Mouse (Mus musculus): ENCODE data around the gene Rnf220. TPM values are rescaled to one million over a fixed set of nuclear protein-coding genes. Genes with fewer than 3 reads are reported as not detected.

Rnf220 gene
- polyA plus RNA-seq, 1 experiment, result 112 TPM

DNA sequence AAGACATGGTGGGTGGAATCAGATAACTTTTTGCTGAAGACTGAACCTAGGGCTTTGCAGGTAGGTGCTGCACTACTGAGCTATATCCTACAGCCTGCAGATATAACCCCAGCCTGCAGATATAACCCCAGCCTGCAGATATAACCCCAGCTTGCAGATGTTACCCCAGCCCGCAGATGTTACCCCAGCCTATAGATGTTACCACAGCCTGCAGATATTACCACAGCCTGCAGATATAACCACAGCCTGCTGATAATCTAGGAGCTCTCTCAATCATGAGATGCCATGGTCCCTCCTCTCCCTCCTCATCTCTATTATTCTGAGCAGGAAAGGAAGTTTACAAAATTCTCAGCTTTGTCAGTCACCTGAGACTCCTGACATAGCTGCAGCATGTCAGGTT lies 111.6 kb downstream of the Rnf220 start:
- peak; percentile 57 for TF ChIP-seq GATA1 (IDR thresholded peaks at IDR 0.05; ENCODE audit: low read length)

- no peak for TF ChIP-seq GATA1 (IDR thresholded peaks at IDR 0.05; ENCODE audit: low read length)
Observed at GRCm38 (mm10) chr4:117381846-117382245, 115.0 kb downstream of the Rnf220 start.

- no peak for TF ChIP-seq GATA1 (IDR thresholded peaks at IDR 0.05; ENCODE audit: low read length)
Observed at GRCm38 (mm10) chr4:117380558-117380935, 116.3 kb downstream of the Rnf220 start.

DNA sequence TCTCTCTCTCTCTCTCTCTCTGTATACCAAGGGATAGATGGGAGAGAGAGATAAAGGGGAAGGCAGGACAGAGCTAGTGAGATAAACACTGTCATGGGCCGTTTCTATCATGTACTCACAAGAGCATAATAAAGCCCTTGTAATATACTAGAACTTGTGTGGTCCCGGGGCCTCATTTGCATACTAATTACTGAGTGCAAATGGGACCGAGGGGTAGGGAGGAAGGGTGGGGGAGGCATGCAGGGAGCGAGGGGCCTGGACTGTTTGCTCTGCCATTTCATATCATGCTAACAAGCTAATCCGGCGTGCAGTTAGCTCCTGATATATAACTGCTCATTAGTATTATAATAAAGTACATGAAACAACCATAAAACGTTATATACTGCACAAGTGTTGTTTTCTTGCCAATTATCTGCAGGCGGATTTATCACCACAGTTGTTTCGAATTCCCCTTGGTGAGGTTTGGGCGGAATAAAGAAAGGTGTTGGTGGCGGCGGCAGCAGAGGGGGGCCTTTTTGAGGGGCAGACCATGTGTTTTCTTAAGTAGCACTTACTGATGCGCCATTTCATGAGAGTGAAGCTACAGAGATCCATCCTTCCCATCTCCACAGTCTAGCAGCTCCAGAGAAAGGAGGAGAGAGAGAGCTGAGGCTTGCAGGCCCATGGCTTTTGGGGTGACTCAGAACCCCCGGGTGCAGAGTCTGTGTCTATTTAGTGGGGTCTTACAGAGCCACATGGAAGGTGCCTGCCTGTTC lies 116.9 kb downstream of the Rnf220 start:
- no peak for TF ChIP-seq GATA1 (IDR thresholded peaks at IDR 0.05; ENCODE audit: low read length)

DNA sequence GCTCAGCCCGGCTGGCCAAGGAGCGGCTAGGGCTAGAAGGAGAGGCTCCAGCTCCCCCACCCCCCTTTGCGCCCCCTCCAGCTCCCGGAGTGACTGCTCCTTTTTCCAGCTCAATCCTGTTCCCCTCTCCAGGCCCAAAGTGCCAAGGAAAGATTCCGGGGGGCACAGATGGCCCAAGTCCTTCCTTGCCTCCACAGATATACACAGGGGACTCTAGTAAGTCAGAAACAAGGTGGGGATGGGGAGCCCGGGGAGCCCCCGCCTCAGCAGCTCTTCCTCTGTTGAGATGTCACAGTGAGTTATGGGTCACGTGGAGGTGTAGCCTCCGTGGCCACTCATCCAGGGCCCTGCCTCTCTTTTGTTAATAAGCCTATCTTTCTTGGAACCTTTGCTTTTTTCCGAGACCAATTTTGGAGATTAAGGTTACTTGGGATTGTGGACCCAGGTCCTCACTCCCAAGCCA lies 122.7 kb downstream of the Rnf220 start:
- TF ChIP-seq GATA1 (IDR thresholded peaks at IDR 0.05; ENCODE audit: low read length), result no peak

GRCm38 (mm10) chr4:117373324-117374077 lies 123.4 kb downstream of the Rnf220 start:
- no peak for TF ChIP-seq GATA1 (IDR thresholded peaks at IDR 0.05; ENCODE audit: low read length)

DNA sequence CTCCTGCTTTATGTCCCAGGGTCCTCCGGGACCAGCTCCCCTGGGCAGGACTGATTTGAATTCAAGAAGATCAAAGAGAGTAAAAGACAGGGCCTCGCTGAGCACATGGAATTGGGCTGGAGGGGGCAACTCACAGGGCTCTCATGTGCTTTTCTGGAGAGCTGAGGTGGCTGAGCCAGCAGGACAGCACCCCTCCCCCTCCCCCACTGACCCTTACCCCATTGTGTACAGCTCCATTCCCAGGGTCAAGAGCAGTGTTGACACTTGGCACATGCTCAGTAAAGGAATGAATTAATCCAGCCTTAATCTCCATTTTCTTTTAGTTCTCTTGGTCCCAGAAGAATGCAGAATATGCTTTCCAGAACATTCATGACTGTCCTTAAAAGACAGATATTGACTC lies 125.0 kb downstream of the Rnf220 start:
- no peak for TF ChIP-seq GATA1 (IDR thresholded peaks at IDR 0.05; ENCODE audit: low read length)

- TF ChIP-seq GATA1 (IDR thresholded peaks at IDR 0.05; ENCODE audit: low read length), result no peak
Observed at GRCm38 (mm10) chr4:117370354-117370753, 126.5 kb downstream of the Rnf220 start.

DNA sequence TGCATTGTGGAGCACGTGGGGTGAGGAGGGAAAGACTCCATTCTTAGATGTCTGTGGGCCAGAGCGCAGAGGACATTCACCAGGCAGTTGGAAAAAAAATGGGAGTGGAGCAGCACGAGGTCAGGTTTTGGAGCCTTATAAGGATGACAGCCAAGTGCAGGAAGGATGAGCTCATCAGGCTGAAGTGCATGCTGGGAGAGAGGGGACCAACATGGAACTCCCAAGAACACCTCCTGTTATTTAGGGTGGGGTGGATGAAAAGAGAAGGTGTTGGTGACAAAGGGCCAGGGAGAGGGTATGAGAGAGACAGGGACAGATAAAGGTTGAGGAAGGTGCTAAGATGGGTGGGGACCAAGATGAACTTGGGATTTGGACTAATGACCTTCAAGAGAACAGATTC lies 127.3 kb downstream of the Rnf220 start:
- TF ChIP-seq GATA1 (IDR thresholded peaks at IDR 0.05; ENCODE audit: low read length), result no peak

DNA sequence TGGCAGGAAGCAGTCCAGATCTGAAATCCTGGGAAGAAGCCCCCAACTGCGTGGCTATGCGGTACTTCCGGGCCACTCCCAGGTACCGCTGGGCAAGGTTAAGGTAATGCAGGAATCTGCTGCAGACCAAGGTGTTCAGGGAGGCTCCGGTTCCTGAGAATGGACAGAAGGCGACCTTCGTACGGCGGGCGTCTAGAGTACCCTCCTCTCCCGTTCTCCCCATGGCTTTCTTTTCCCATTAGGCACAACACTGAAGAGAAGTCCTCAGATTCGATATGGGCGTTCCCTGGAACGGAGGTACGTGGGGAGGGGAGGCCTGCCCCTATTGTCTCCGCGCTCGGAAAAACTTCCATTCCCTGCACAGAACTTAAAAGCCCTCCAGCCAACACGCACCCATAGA lies 129.5 kb downstream of the Rnf220 start:
- TF ChIP-seq GATA1 (IDR thresholded peaks at IDR 0.05; ENCODE audit: low read length), result no peak

- no peak for TF ChIP-seq GATA1 (IDR thresholded peaks at IDR 0.05; ENCODE audit: low read length)
Observed at GRCm38 (mm10) chr4:117362085-117362484, 134.8 kb downstream of the Rnf220 start.

DNA sequence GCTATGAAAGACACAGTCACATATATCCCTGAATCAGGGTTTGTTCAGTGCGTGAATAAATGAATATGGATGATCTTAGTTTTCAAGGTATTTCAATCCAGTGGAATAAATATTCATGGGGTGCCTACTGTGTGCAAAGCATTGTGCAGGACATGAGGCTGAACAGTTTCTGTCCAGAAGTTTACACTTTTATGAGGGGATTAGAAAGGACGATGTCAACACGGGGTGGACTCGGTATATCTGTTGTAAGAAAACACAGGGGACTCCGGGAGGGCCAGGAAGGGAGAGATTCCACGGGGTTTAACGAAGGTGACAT lies 135.3 kb downstream of the Rnf220 start:
- no peak for TF ChIP-seq GATA1 (IDR thresholded peaks at IDR 0.05; ENCODE audit: low read length)

DNA sequence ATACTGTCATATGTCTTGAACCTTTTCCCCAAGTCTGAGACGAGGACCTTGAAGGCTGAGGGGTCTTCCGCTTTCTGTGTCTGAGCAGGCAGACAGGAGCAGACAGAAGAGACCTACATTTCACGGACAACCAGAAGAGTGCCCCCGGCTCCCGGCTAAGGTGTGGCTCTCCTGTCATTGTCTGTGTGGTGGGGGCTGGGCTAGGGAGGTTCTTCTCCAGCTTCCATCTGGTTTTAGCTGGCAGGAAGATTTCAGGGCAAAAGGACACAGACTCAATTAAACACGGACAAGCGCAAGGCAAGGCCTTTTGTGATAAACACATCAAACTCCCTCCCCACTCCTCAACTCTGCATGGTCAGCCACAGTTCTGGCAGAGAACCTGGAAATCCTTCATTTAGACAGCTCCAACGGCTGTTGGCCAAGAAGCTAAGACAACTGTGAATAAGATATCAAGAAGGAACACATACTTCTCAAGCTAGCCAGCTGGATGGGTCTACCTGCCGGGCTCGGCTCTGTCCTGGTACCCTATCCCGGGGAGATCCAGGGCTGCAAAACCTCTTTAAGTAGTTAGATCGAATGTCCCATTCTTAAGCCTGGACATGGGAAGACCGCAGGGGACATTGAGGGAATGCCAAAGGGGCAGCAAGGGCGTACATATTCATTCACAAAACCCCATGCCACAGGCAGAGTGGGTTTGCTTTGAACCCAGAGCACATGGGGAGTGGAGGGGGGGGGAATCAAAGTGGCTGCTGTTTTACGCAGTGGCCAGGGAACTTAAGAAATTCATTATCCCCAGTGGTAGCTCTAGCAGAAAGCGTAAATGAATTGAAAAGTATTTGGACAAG lies 135.9 kb downstream of the Rnf220 start:
- TF ChIP-seq GATA1 (IDR thresholded peaks at IDR 0.05; ENCODE audit: low read length), result no peak

- no peak for TF ChIP-seq GATA1 (IDR thresholded peaks at IDR 0.05; ENCODE audit: low read length)
Observed at GRCm38 (mm10) chr4:117359803-117360382, 137.0 kb downstream of the Rnf220 start.

GRCm38 (mm10) chr4:117357917-117358316 lies 138.9 kb downstream of the Rnf220 start:
- no peak for TF ChIP-seq GATA1 (IDR thresholded peaks at IDR 0.05; ENCODE audit: low read length)

GRCm38 (mm10) chr4:117357104-117357503 lies 139.7 kb downstream of the Rnf220 start:
- no peak for TF ChIP-seq GATA1 (IDR thresholded peaks at IDR 0.05; ENCODE audit: low read length)
